In genomic region chr6:145187093-145188088, GRCm38 (mm10) we compare ENCODE assay signal across 8 mouse cellular contexts. TPM values are rescaled to one million over a fixed set of nuclear protein-coding genes. Genes with fewer than 3 reads are reported as not detected.
DNase-seq lines count a peak whose midpoint lies in the region; ATAC-seq and TF ChIP-seq lines count a peak whose summit lies in the region.

No protein-coding gene starts in this region.

- ATAC-seq in CD4-positive, CD25-positive, alpha-beta regulatory T cell, adult 4 months: peak; percentile 92
- no peak for ATAC-seq in embryonic facial prominence, embryonic 13.5 days (ENCODE audit: insufficient number of reproducible peaks, insufficient read depth, low FRiP score, low TSS enrichment, low read depth)
- ATAC-seq in megakaryocyte progenitor cell, adult 5-6 weeks (replicated peaks; ENCODE audit: poor library complexity): peak; percentile 73

- peak overlapping the region; percentile 52 for H3K4me2 ChIP-seq in embryonic facial prominence, embryonic 13.5 days

- 67% methylated on average over 27 of the region's 27 CpGs for WGBS in embryonic facial prominence, embryonic 13.5 days
- WGBS in hindbrain, embryonic 10.5 days: 60% methylated on average over 27 of the region's 27 CpGs
- 55% methylated on average over 27 of the region's 27 CpGs for WGBS in small intestine, adult 2 months

- no peak for TF ChIP-seq POLR2A in small intestine, adult 2 months (IDR thresholded peaks at IDR 0.05; ENCODE audit: low read depth, low read length)

- no peak overlapping the region; the same call in 1 of the 2 replicates for H3K9ac ChIP-seq in embryonic facial prominence, embryonic 13.5 days

- H3K27me3 ChIP-seq in embryonic facial prominence, embryonic 13.5 days: no peaks in the 10 kb centered on the region
- H3K27me3 ChIP-seq in hindbrain, embryonic 10.5 days (ENCODE audit: insufficient read depth, poor library complexity, severe bottlenecking): no peaks in the 10 kb centered on the region
- H3K27me3 ChIP-seq in small intestine, adult 2 months (ENCODE audit: control insufficient read depth, insufficient read depth, low read length): no peaks in the 10 kb centered on the region

- TF ChIP-seq CTCF in small intestine, adult 2 months (IDR thresholded peaks at IDR 0.05; ENCODE audit: extremely low read depth, insufficient read length, insufficient replicate concordance, low read depth, low read length): peak; percentile 26; the same call in 1 of the 2 replicates

- no peak overlapping the region for H3K27ac ChIP-seq in embryonic facial prominence, embryonic 13.5 days
- H3K27ac ChIP-seq in hindbrain, embryonic 10.5 days: 0 out of 2 replicates have a peak overlapping the region, but pooled peaks have one; percentile 35
- no peak overlapping the region for H3K27ac ChIP-seq in small intestine, adult 2 months (ENCODE audit: insufficient read depth, low read depth, low read length)

- H3K9me3 ChIP-seq in embryonic facial prominence, embryonic 13.5 days: no peaks in the 10 kb centered on the region
- no peaks in the 10 kb centered on the region for H3K9me3 ChIP-seq in hindbrain, embryonic 10.5 days

- H3K4me3 ChIP-seq in embryonic facial prominence, embryonic 13.5 days: peak overlapping the region; percentile 32
- peak overlapping the region; percentile 38 for H3K4me3 ChIP-seq in hindbrain, embryonic 10.5 days
- H3K4me3 ChIP-seq in small intestine, adult 2 months (ENCODE audit: low read depth, low read length): peak overlapping the region; percentile 51; the same call in 1 of the 2 replicates

- H3K4me1 ChIP-seq in embryonic facial prominence, embryonic 13.5 days: peaks cover 8% of the 10 kb centered on the region
- H3K4me1 ChIP-seq in hindbrain, embryonic 10.5 days (replicated peaks): 0 out of 2 replicates have a peak, but pooled peaks cover 3% of the 10 kb centered on the region
- no peaks in the 10 kb centered on the region for H3K4me1 ChIP-seq in small intestine, adult 2 months (ENCODE audit: control insufficient read depth, insufficient read depth, insufficient read length, low read length)

- DNase-seq in R1 (ENCODE audit: low read depth, low spot score): peak; percentile 51
- DNase-seq in hindbrain, embryonic 10.5 days (ENCODE audit: low spot score): peak; percentile 19
- peak; percentile 28 to 52 for DNase-seq in left cerebral cortex, adult 18-20 months (ENCODE audit: low spot score in 2 of 2)
- DNase-seq in spleen, adult 12 weeks (ENCODE audit: low spot score): no peak

- no peaks in the 10 kb centered on the region for H3K36me3 ChIP-seq in embryonic facial prominence, embryonic 13.5 days
- H3K36me3 ChIP-seq in hindbrain, embryonic 10.5 days: no peaks in the 10 kb centered on the region
- H3K36me3 ChIP-seq in small intestine, adult 2 months (ENCODE audit: control insufficient read depth, insufficient read depth, low read length): no peaks in the 10 kb centered on the region

RNA-seq across cellular contexts. Expression of gene Casc1, which starts 23.4 kb away (rescaled TPM):
- polyA plus RNA-seq in CD4-positive, CD25-positive, alpha-beta regulatory T cell, adult 4 months (2017; shearing (Covaris generic)): under 1 TPM; 0.24 to 0.41 TPM
- 0.45 and 0.48 TPM in 2 replicates for polyA plus RNA-seq in embryonic facial prominence, embryonic 13.5 days (2015; fragmentation: Nextera tagmentation; extraction: Ambion mirVana)
- 0.62 and 0.88 TPM in 2 replicates for polyA plus RNA-seq in hindbrain, embryonic 10.5 days (2016; fragmentation: Nextera tagmentation; extraction: Ambion mirVana)
- total RNA-seq in left cerebral cortex, adult 18-20 months (2021): 1 to 10 TPM; 1.0 to 1.3 TPM
- 0.15 and 0.32 TPM in 2 replicates for total RNA-seq in megakaryocyte progenitor cell, adult 5-6 weeks (2015)
- total RNA-seq in megakaryocyte progenitor cell, adult 5-6 weeks (2017): 0.04 and 0.47 TPM in 2 replicates
- 0.05 and 0.15 TPM in 2 replicates for polyA plus RNA-seq in small intestine, adult 2 months (2012; rRNA removed)

RNA-seq across cellular contexts. Expression of gene Etfrf1, which starts 23.5 kb away (rescaled TPM):
- 10 to 100 TPM; 26.5 to 31.1 TPM for polyA plus RNA-seq in CD4-positive, CD25-positive, alpha-beta regulatory T cell, adult 4 months (2017; shearing (Covaris generic))
- polyA plus RNA-seq in embryonic facial prominence, embryonic 13.5 days (2015; fragmentation: Nextera tagmentation; extraction: Ambion mirVana): 37.3 and 38.3 TPM in 2 replicates
- 32.3 and 33.4 TPM in 2 replicates for polyA plus RNA-seq in hindbrain, embryonic 10.5 days (2016; fragmentation: Nextera tagmentation; extraction: Ambion mirVana)
- total RNA-seq in left cerebral cortex, adult 18-20 months (2021): 10 to 100 TPM; 23.0 to 24.8 TPM
- total RNA-seq in megakaryocyte progenitor cell, adult 5-6 weeks (2015): 20.7 and 21.9 TPM in 2 replicates
- 18.0 and 23.0 TPM in 2 replicates for total RNA-seq in megakaryocyte progenitor cell, adult 5-6 weeks (2017)
- 0.58 and 0.79 TPM in 2 replicates for polyA plus RNA-seq in small intestine, adult 2 months (2012; rRNA removed)

Comparison
In these comparisons a context has a peak if more than half of its experiments do, and no peak if none do; other contexts are left out.
1. RNA of gene Etfrf1, which starts 23.5 kb away (polyA plus RNA-seq): 37.3 to 38.3 TPM in embryonic facial prominence, embryonic 13.5 days, 32.3 to 33.4 TPM in hindbrain, embryonic 10.5 days and 26.5 to 31.1 TPM in CD4-positive, CD25-positive, alpha-beta regulatory T cell, adult 4 months; 0.58 to 0.79 TPM in small intestine, adult 2 months; every median in the first group is over 10 times any median in the second.
2. Peak in every context shown above with its lines, with median percentiles within 50 percentile points of each other: H3K4me3 ChIP-seq.